Mouse (Mus musculus) neural tube, embryonic 14.5 days (tissue): ENCODE measurements around the gene Btbd10. TPM values are rescaled to one million over a fixed set of nuclear protein-coding genes. Genes with fewer than 3 reads are reported as not detected.

Experiments
- ATAC-seq: fragments of 200-750 bp; cut with Nextera tagmentation; 2 replicates; pipeline ENCODE4 v1.8.0; 2017; ENCODE audit warnings: low read depth, mild to moderate bottlenecking, moderate TSS enrichment, moderate library complexity
- H3K27ac ChIP-seq: fragments of 300-500 bp; sonication (generic); 2 replicates; pipeline ENCODE4 v1.5.1; 2014; ENCODE audit warnings: low read depth, mild to moderate bottlenecking, control low read depth, low read length, moderate library complexity, mixed read lengths
- H3K27me3 ChIP-seq: fragments of 300-500 bp; sonication (generic); 2 replicates; pipeline ENCODE4 v1.6.1; 2014; ENCODE audit warnings: low read length; ENCODE audit not compliant: control insufficient read depth, insufficient read depth
- H3K36me3 ChIP-seq: fragments of 300-500 bp; sonication (generic); 2 replicates; pipeline ENCODE4 v1.6.1; 2014; ENCODE audit warnings: low read length, mixed read lengths; ENCODE audit not compliant: control insufficient read depth, insufficient read depth
- H3K4me1 ChIP-seq: fragments of 300-500 bp; sonication (generic); 2 replicates; pipeline ENCODE4 v1.6.1; 2014; ENCODE audit warnings: low read length; ENCODE audit not compliant: control insufficient read depth, insufficient read depth
- H3K4me2 ChIP-seq: fragments of 300-500 bp; sonication (generic); 2 replicates; pipeline ENCODE4 v1.6.1; 2014; ENCODE audit warnings: mild to moderate bottlenecking, low read depth, low read length, control low read depth
- H3K4me3 ChIP-seq: fragments of 300-500 bp; sonication (generic); 2 replicates; pipeline ENCODE4 v1.5.1; 2014; ENCODE audit warnings: low read depth, low read length, control low read depth, mixed read lengths
- H3K9ac ChIP-seq: fragments of 300-500 bp; sonication (generic); replicated peaks from 2 replicates; pipeline ENCODE4 v1.6.1; 2014; ENCODE audit warnings: low read depth, mild to moderate bottlenecking, control low read depth, low read length, mixed read lengths
- H3K9me3 ChIP-seq: fragments of 300-500 bp; sonication (generic); 2 replicates; pipeline ENCODE4 v1.6.1; 2016; ENCODE audit warnings: low read length; ENCODE audit not compliant: control insufficient read depth
- WGBS: fragments of 180-500 bp; shearing (Covaris S2); extraction: QIAGEN DNeasy Blood & Tissue Kit; methylation state at CpG from one replicate; pipeline ENCODE4 v1.1.7; 2014; 5-methylcytosine and 5-hydroxymethylcytosine counted together
- polyA plus RNA-seq: library from polyadenylated mRNA; unstranded; fragments of >200 nt; fragmentation: Nextera tagmentation; extraction: Ambion mirVana; gene quantifications from 2 replicates; pipeline ENCODE4 v1.2.1, GENCODE M21; 2014

The Btbd10 gene
- polyA plus RNA-seq, 1 experiment from 2014 or later: 88.3 TPM

- no peaks in the 10 kb centered on the region for H3K4me1 ChIP-seq
- no peaks in the 10 kb centered on the region for H3K9me3 ChIP-seq
- H3K27me3 ChIP-seq: no peaks in the 10 kb centered on the region
- peaks cover 10% of the 10 kb centered on the region; the same call in 1 of the 2 replicates for H3K36me3 ChIP-seq
- H3K9ac ChIP-seq: no peak overlapping the region
- H3K4me3 ChIP-seq: no peak overlapping the region
- ATAC-seq: peak; percentile 58; the same call in 1 of the 2 replicates
- H3K4me2 ChIP-seq: no peak overlapping the region
- H3K27ac ChIP-seq: no peak overlapping the region
- WGBS: 22% methylated on average over 2 of the region's 2 CpGs
Measured at GRCm38 (mm10) chr7:113311784-113312183, 57.4 kb downstream of the Btbd10 start.

GRCm38 (mm10) chr7:113310136-113310535 lies 59.1 kb downstream of the Btbd10 start:
- Histone ChIP-seq H3K36me3 (0 out of 2 replicates have a peak, but pooled peaks cover 3% of the 10 kb centered on the region), H3K9me3 (no peaks in the 10 kb centered on the region), H3K4me1 (no peaks in the 10 kb centered on the region), H3K9ac (no peak overlapping the region), H3K4me2 (no peak overlapping the region), H3K4me3 (no peak overlapping the region), H3K27ac (no peak overlapping the region), H3K27me3 (no peaks in the 10 kb centered on the region)
- no peak for ATAC-seq
- 54% methylated on average over 3 of the region's 3 CpGs for WGBS

GRCm38 (mm10) chr7:113297813-113298212 lies 71.4 kb downstream of the Btbd10 start:
- Histone ChIP-seq H3K9me3 (no peaks in the 10 kb centered on the region), H3K27me3 (no peaks in the 10 kb centered on the region), H3K4me1 (peaks cover 6% of the 10 kb centered on the region; the same call in 1 of the 2 replicates), H3K36me3 (no peaks in the 10 kb centered on the region), H3K4me3 (no peak overlapping the region), H3K4me2 (no peak overlapping the region), H3K27ac (no peak overlapping the region), H3K9ac (no peak overlapping the region)
- 92% methylated on average over 4 of the region's 4 CpGs for WGBS
- no peak for ATAC-seq

DNA sequence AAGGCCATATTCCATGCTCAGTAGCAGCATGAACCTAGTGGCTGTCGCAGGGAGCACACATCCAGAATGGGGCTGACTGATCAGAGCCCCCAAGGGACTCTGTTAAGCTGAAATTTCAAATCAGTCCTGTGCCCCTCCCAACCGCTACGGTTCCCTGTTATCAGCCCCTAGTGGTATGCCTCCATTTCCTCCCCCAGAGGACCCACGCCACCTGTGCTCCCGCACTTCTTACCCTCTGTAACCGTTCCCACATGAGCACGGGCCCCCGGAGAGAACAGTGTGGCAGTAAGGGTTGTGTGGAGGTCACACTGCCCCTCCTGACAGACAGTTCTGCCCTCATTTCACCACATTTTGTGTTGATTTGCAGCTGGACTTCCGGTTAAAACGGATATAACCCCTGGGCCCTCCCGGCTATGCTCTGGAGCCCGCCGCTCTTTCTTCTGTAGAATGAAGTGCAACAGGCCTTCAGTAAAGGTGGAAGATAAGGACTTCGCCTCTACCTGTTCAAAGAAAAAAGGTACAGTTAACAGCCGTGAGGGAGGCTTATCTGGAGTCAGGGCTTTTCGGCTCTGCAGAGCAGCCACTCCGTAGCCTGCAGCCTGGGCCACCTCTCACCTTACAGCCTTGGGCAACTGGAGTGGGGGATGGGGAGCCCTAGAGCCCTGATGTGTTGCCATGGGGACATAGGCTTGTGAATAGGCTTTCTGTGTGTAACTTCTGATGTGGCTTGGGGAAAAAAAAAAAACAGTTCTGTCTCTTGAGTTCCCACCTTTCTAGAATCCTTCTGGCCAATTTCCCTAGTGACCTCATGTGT lies 73.9 kb downstream of the Btbd10 start:
- Histone ChIP-seq H3K36me3 (no peaks in the 10 kb centered on the region), H3K27ac (no peak overlapping the region), H3K9ac (no peak overlapping the region), H3K9me3 (no peaks in the 10 kb centered on the region), H3K4me3 (no peak overlapping the region), H3K27me3 (no peaks in the 10 kb centered on the region), H3K4me1 (peaks cover 6% of the 10 kb centered on the region; the same call in 1 of the 2 replicates), H3K4me2 (no peak overlapping the region)
- no peak for ATAC-seq
- WGBS: 39% methylated on average over 17 of the region's 17 CpGs

GRCm38 (mm10) chr7:113294598-113294997 lies 74.6 kb downstream of the Btbd10 start:
- peaks cover 6% of the 10 kb centered on the region; the same call in 1 of the 2 replicates for H3K4me1 ChIP-seq
- no peak for ATAC-seq
- no peak overlapping the region for H3K27ac ChIP-seq
- no peaks in the 10 kb centered on the region for H3K9me3 ChIP-seq
- no peak overlapping the region for H3K9ac ChIP-seq
- H3K4me3 ChIP-seq: no peak overlapping the region
- WGBS: 91% methylated on average over 6 of the region's 6 CpGs
- no peaks in the 10 kb centered on the region for H3K27me3 ChIP-seq
- no peak overlapping the region for H3K4me2 ChIP-seq
- H3K36me3 ChIP-seq: no peaks in the 10 kb centered on the region

DNA sequence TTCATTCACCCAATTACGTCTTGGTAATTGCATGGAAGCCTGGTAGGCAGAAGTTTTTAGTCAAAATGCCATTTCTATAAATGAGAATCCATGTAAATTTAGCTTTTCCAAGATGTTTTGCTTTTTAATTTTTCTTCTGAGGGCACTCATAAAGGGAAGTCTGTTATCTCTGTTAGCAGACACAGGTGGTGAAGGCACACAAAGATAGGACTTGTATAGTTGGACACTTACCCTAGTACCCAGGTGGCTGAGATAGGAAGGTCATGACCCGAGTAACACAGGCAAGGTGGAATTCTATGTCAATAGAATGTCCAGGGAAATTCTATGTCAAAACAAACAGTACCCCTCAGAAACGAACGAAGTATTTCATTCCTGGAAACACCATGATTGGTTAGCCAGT lies 77.0 kb downstream of the Btbd10 start:
- H3K4me1 ChIP-seq: peaks cover 6% of the 10 kb centered on the region; the same call in 1 of the 2 replicates
- no peaks in the 10 kb centered on the region for H3K9me3 ChIP-seq
- no peaks in the 10 kb centered on the region for H3K36me3 ChIP-seq
- H3K27ac ChIP-seq: no peak overlapping the region
- H3K4me2 ChIP-seq: no peak overlapping the region
- H3K9ac ChIP-seq: no peak overlapping the region
- no peak for ATAC-seq
- WGBS: 93% methylated on average over 4 of the region's 4 CpGs
- H3K4me3 ChIP-seq: no peak overlapping the region
- H3K27me3 ChIP-seq: no peaks in the 10 kb centered on the region

DNA sequence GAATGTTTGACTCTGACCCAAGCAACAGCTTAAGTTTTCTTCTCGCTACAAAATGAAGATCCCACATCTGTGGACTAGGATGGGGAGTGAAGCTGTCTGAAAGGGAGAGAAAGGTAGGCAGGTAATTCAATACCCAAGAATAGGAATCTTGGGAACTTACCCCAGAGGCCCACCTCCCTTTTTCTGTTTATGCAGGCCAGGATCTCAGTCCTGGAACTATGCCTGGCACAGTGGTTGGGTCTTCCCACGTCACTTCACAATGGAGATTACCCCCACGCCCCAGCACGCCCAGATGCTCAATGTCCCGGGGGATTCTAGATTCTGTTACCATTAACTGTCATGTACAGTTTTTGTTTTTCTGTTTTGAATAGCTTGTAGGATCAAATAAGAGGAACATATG lies 77.5 kb downstream of the Btbd10 start:
- WGBS: 81% methylated on average over 5 of the region's 5 CpGs
- H3K36me3 ChIP-seq: no peaks in the 10 kb centered on the region
- no peak for ATAC-seq
- H3K9ac ChIP-seq: no peak overlapping the region
- no peak overlapping the region for H3K27ac ChIP-seq
- no peak overlapping the region for H3K4me3 ChIP-seq
- H3K9me3 ChIP-seq: no peaks in the 10 kb centered on the region
- H3K4me1 ChIP-seq: peaks cover 6% of the 10 kb centered on the region; the same call in 1 of the 2 replicates
- H3K4me2 ChIP-seq: no peak overlapping the region
- no peaks in the 10 kb centered on the region for H3K27me3 ChIP-seq

- ATAC-seq: no peak
- no peaks in the 10 kb centered on the region for H3K27me3 ChIP-seq
Measured at GRCm38 (mm10) chr7:113289211-113289610, 80.0 kb downstream of the Btbd10 start.

DNA sequence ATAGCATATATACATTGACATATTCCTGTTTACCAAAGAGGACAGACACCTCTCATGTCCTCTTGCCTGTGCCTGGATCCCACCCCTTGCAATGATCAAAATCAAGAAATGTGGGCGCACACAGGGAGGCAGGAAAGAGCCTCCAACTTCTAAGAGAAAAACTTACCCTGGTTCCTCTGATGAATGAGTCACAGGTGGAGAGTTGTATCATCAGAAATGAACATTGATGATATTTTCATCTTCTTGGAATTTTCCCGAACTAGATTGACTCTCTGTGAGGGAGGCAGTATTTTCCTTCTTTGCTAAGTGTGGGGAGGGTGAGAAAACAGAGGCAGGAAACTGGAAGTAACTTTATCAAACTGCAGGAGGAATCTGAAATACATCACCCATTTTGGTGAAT lies 83.8 kb downstream of the Btbd10 start:
- Histone ChIP-seq H3K9me3 (no peaks in the 10 kb centered on the region), H3K4me3 (no peak overlapping the region), H3K4me2 (no peak overlapping the region), H3K27me3 (no peaks in the 10 kb centered on the region), H3K27ac (no peak overlapping the region), H3K36me3 (peaks cover 7% of the 10 kb centered on the region; the same call in 1 of the 2 replicates), H3K9ac (no peak overlapping the region), H3K4me1 (no peaks in the 10 kb centered on the region)
- WGBS: 93% methylated on average over 2 of the region's 2 CpGs
- no peak for ATAC-seq

More at GRCm38 (mm10) chr7:113289211-113289610, 80.0 kb downstream of the Btbd10 start:
- H3K9ac ChIP-seq: no peak overlapping the region
- 76% methylated on average over 1 of the region's 1 CpGs for WGBS
- H3K4me3 ChIP-seq: no peak overlapping the region
- H3K4me2 ChIP-seq: no peak overlapping the region
- H3K4me1 ChIP-seq: no peaks in the 10 kb centered on the region
- H3K9me3 ChIP-seq: no peaks in the 10 kb centered on the region
- H3K27ac ChIP-seq: no peak overlapping the region
- no peaks in the 10 kb centered on the region for H3K36me3 ChIP-seq
